Mouse (Mus musculus): ENCODE results near the gene Atp2a2.

Gene Atp2a2

DNA sequence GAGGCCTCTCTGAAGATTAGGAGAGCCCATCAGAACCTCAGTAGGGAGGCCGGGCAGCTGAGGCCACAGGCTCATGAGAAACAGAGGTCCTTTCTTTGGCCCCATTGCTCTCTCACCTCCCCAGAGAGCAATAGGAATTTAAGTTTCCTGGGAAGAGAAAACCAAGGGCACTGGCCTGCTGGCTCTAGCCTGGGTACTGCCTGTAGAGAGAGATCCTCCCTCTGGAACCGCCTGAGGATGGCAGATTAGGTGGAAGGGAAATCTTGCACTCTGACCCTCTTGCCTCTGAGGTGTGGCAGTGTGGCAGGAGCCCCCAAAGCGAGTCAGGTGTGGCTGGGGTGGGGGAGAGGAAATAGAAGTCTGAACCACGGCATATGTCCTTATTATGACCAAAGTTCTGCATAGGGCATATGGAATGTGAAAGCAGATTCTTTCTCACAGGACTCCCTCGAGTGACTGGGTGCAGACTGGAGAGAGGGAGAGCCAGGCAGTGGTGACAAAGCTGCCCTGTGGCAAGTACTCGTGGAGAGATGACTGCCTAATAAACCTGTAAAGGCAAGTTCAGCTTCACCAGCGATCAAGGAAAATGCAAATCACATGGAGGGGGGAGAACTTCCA, 17.1 kb upstream of the Atp2a2 start:
- DNase-seq (ENCODE audit: low spot score) = peak; percentile 75

- peak; percentile 49 for DNase-seq (ENCODE audit: low spot score)
These were observed 16.2 kb upstream of the Atp2a2 start for GRCm38 (mm10) chr5:122518247-122518646.

GRCm38 (mm10) chr5:122516901-122517300, 14.9 kb upstream of the Atp2a2 start:
- DNase-seq (ENCODE audit: low spot score) = no peak

- no peak for DNase-seq (ENCODE audit: low spot score)
These were observed 14.2 kb upstream of the Atp2a2 start for GRCm38 (mm10) chr5:122516029-122516730.

DNA sequence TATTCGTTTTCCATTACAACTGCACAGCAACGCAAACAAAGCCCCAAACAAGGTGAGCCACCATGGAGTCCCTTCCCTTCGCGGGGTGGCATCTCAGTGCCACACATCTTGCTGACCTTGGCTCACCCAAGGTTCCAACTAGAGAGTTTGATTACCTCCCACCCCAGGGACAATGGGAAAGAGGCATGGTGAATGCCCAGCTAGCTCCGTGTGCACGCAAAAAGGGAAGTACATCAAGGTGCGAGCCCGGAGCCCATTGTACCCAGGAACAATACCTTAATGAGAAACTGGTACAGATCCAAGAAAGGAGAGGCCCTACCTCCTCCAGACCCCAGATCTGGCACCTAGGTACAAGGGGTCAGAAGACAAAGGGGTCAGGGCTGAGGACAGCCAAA, 12.1 kb upstream of the Atp2a2 start:
- DNase-seq (ENCODE audit: low spot score) = no peak

- DNase-seq (ENCODE audit: low spot score) = no peak
These were observed 11.5 kb upstream of the Atp2a2 start for GRCm38 (mm10) chr5:122513421-122514126.

GRCm38 (mm10) chr5:122512011-122512410, 10.0 kb upstream of the Atp2a2 start:
- DNase-seq (ENCODE audit: low spot score) = no peak

GRCm38 (mm10) chr5:122511405-122511804, 9.4 kb upstream of the Atp2a2 start:
- peak; percentile 30 for DNase-seq (ENCODE audit: low spot score)

- no peak for DNase-seq (ENCODE audit: low spot score)
These were observed 8.7 kb upstream of the Atp2a2 start for GRCm38 (mm10) chr5:122510651-122511157.

GRCm38 (mm10) chr5:122509608-122510007, 7.6 kb upstream of the Atp2a2 start:
- DNase-seq (ENCODE audit: low spot score) = peak; percentile 35

GRCm38 (mm10) chr5:122508861-122509306, 6.9 kb upstream of the Atp2a2 start:
- DNase-seq (ENCODE audit: low spot score) = no peak

GRCm38 (mm10) chr5:122507396-122507795, 5.4 kb upstream of the Atp2a2 start:
- no peak for DNase-seq (ENCODE audit: low spot score)

DNA sequence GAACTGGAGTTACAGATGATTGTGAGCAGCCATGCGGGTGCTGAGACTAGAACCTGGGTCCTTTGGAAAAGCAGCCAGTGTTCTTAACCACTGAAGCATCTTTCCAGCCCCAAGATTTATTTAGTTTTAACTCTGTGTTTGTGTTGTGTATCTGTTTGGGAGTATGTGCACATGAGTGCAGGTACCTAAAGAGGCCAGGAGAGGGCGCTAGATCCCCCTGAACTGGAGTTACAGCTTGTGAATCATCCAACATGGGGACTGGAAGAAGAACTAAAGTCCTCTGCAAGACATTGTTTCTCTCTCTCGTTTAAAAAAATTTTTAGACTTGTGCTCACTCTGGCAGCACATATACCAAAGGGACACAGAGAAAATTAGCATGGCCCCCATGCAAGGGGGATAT, 4.4 kb upstream of the Atp2a2 start:
- DNase-seq (ENCODE audit: low spot score) = no peak

- no peak for DNase-seq (ENCODE audit: low spot score)
These were observed 3.5 kb upstream of the Atp2a2 start for GRCm38 (mm10) chr5:122505554-122505953.

DNA sequence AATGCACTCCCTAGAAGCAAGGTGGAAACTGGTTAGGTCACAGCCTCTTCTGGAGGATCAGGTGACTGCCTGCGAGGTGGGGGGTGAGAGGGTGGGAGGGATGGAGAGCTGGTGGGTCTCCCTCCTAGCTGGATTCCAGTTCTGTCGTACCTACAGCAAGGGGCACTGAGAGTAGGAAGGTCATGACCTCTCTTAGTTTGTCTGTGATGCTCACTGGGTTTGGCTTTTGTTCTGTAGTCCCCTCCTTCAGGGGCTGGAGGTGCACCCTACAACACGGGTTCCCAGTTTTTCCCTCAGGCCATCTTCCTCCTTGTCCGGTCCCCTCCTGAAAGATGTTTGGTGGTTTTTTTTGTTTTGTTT, 1.7 kb upstream of the Atp2a2 start:
- DNase-seq (ENCODE audit: low spot score) = no peak

DNA sequence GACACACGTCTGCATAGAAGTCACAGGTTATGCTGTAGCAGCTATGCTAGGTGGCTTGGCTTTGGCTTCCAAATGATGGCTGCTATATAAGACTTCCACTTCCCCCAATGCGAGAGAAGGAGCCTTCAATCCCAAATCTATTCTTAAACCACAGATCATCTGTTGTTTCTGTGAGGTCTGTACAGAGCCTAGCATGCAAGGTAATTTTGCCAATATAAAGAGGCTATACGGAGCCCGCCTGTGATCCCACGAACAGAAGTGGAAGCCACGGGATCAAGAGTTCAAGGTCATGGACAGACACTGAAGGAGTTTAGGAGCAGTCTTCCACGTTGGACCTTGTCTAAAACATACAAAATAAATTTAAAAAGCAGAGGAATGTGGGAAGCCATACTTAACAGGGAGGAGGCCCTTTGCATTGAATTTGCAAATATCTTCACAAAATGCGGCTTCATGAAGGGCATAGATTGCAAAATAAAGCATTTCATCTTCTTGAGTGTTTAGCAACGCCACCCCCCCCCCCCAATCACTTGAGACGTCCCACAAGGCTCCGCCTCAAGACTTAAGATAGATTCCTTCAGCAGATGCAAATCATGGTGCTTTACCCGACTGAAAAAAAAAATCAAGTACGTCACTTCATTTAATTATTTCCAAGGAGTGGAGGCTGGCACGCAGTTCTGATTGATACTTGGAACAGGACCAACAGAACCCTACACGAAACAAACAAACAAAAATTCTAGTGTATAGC, 1.2 kb upstream of the Atp2a2 start:
- no peak for DNase-seq (ENCODE audit: low spot score)

DNA sequence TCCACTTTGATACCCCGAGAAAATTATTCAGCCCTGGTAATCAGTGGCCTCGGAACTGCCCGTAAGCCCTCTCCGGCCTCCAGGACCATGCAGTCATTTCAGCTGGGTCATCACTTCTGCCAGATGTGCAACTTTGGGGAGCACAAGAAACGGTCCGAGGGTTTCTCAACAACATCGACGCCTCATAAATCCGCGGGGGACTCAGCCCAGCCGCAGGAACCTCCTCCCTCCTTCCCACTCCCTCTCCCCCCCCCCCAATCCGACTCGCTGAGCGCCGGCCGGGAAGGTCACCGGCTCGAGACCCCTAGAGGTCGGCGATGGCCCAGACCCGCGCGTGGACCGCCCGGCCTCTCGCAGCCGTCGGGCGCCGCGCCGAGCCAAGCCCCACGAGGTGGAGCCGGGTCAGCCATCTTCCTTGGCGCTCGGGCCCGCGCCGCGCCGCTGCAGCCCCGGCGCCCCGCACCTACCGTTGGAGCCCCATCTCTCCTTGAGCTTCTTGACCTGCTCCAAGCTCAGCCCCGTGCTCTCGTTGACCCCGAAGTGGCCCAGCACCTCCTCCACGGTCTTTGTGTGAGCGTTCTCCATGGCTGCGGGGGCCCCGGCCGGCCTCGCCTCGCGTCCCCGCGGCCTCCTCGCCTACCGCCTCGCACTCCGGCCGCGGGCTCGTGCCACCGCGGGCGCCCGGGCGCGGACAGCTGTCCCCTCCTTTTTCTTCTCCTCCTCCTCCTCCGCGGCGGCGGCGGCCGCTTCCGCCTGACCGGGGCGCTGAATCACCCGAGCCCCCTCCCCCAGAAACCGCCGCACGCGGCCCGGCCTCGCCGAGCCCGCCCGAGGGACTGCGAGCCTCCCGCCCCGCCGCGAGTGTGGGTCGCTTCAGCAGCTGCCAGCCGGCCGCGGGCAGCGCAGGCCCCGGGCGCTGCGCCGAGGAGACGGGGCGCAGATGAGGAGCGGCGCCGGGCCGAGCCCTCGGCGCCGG, 636 bp downstream of the Atp2a2 start:
- peak; percentile 62 for DNase-seq (ENCODE audit: low spot score)

GRCm38 (mm10) chr5:122500563-122500962, 1.5 kb downstream of the Atp2a2 start:
- DNase-seq (ENCODE audit: low spot score) = no peak

DNA sequence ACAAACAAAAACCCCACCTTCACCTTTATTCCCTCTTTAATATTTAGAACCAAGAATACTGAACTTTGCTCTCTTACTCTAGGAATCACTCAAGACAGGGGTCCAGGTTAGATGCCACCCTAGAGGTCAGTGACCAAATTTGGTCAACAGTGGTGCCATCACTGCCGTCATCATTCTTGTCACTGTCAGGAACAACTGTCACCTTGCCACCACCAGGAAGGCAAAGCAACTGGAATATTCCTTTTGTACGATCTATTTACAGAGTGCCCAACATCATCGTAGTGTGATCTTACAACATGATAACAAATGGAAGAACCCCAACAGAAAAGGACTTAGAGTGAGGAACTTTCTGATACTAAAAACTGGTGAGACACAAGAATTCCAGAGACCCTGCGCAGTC, 1.9 kb downstream of the Atp2a2 start:
- DNase-seq (ENCODE audit: low spot score) = peak; percentile 40

DNA sequence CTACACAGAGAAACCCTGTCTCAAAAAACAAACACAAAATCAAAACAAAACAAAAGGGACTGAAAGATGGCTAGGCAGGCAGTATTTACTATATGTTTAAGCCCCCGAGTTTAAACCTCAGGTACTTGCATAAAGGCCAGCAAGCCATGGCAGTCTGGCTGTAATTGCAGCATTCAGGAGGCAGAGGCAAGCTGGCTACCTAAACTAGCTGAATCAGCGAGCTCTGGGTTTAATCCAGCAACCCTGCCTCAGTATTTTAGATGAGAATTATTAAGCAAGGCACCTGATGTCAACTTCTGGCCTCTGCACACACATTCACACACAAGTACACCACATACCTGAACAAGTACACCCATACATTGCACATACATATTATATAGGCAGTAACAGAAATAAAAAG, 4.0 kb downstream of the Atp2a2 start:
- no peak for DNase-seq (ENCODE audit: low spot score)

DNA sequence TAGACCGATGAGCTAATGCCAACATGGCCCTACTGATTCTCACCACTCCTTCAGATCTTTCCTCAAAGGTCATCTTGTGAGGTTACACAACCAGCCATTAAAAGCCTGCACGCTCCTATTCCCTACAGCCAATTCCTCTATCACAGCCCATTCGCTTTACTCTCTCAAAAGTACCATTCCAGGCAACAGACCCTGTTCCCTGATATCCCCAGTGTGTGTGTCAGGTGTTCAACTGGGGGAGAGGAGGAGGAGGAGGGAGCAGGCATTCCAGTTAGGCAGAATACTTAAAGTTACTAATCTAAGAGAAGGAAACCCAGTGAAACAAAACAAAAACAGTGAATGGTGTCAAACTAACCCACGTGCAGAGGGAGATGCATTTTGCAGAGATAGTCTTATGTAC, 5.0 kb downstream of the Atp2a2 start:
- DNase-seq (ENCODE audit: low spot score) = no peak
